Mouse (Mus musculus) forebrain, embryonic 12.5 days (tissue): Measurements from ENCODE around the gene Vapb. TPM values are rescaled to one million over a fixed set of nuclear protein-coding genes. Genes with fewer than 3 reads are reported as not detected.
A peak's percentile ranks its signal among the peaks of the same experiment; 100 is the strongest.

Experiments
- ATAC-seq: fragments of 200-750 bp; cut with Nextera tagmentation; 2 replicates; pipeline ENCODE4 v1.8.0; 2017; ENCODE audit warnings: moderate TSS enrichment; ENCODE audit not compliant: low FRiP score
- H3K27ac ChIP-seq: fragments of 300-500 bp; sonication (generic); 2 replicates; pipeline ENCODE4 v1.5.1; 2016; ENCODE audit warnings: mild to moderate bottlenecking
- H3K27me3 ChIP-seq: fragments of 300-500 bp; sonication (generic); 2 replicates; pipeline ENCODE4 v1.6.1; 2016; ENCODE audit warnings: mild to moderate bottlenecking
- H3K36me3 ChIP-seq: fragments of 300-500 bp; sonication (generic); replicated peaks from 2 replicates; pipeline ENCODE4 v1.6.1; 2016; ENCODE audit warnings: mild to moderate bottlenecking
- H3K4me1 ChIP-seq: fragments of 300-500 bp; sonication (generic); 2 replicates; pipeline ENCODE4 v1.6.1; 2016
- H3K4me2 ChIP-seq: fragments of 300-500 bp; sonication (generic); 2 replicates; pipeline ENCODE4 v1.6.1; 2016; ENCODE audit warnings: mild to moderate bottlenecking, moderate library complexity
- H3K4me3 ChIP-seq: fragments of 300-500 bp; sonication (generic); replicated peaks from 2 replicates; pipeline ENCODE4 v1.5.1; 2016; ENCODE audit warnings: mild to moderate bottlenecking
- H3K9ac ChIP-seq: fragments of 300-500 bp; sonication (generic); 2 replicates; pipeline ENCODE4 v1.6.1; 2016; ENCODE audit warnings: mild to moderate bottlenecking
- H3K9me3 ChIP-seq: fragments of 300-500 bp; sonication (generic); 2 replicates; pipeline ENCODE4 v1.6.1; 2016
- WGBS: fragments of 180-500 bp; shearing (Covaris S2); methylation state at CpG from one replicate; pipeline ENCODE4 v1.1.7; 2016; 5-methylcytosine and 5-hydroxymethylcytosine counted together
- polyA plus RNA-seq: library from polyadenylated mRNA; unstranded; fragments of >200 nt; fragmentation: Nextera tagmentation; extraction: Ambion mirVana; gene quantifications from 2 replicates; pipeline ENCODE4 v1.2.1, GENCODE M21; 2016

Vapb gene
- polyA plus RNA-seq, 1 experiment from 2014 or later = 11.0 TPM

DNA sequence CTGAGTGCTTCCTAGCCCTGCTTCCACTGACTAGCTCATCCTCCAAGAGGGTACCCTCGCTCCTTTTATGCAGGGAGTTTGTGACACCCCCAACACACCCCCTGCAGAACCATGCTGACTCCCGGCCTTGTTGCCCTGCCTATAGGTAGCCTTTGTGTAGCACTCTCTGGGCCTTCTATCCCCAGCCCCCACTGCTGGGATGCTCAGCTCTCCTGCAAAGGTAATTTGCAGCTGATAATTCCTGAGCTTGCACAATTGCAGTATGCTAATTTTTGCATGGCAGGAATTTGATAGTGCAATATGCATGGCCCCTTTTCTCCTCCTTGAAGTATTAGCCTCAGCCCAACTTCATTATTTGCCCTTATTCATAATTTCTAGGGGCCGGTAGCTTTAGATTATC, 38.2 kb downstream of the Vapb start:
- H3K9ac ChIP-seq = no peak overlapping the region

DNA sequence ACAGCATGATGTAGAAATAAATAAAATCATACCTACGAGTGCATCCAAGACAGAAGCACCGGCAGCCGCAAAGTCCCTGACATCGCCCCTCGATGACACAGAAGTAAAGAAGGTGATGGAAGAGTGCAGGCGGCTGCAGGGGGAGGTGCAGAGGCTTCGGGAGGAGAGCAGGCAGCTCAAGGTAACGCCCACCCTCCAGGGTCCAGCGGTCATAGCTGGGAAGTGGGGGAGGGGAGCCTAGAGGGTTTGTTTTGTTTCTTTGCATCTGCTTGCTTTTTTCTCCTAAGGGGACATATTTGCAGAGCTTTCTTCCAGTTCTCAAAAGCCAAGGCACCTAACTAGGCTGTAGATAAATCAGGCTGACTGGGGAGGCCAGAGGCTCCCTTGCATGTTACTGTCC, 38.8 kb downstream of the Vapb start:
- 4% methylated on average over 9 of the region's 9 CpGs for WGBS
- Histone ChIP-seq H3K27ac (peak overlapping the region; percentile 83), H3K4me1 (peaks cover 61% of the 10 kb centered on the region), H3K9me3 (no peaks in the 10 kb centered on the region), H3K4me3 (no peak overlapping the region), H3K4me2 (peak overlapping the region; percentile 15; the same call in 1 of the 2 replicates), H3K36me3 (peaks cover 31% of the 10 kb centered on the region), H3K9ac (no peak overlapping the region), H3K27me3 (no peaks in the 10 kb centered on the region)
- ATAC-seq = peak; percentile 47; the same call in 1 of the 2 replicates

More for the DNA sequence above, 38.2 kb downstream of the Vapb start:
- Histone ChIP-seq H3K4me3 (no peak overlapping the region), H3K4me1 (peaks cover 65% of the 10 kb centered on the region), H3K4me2 (no peak overlapping the region), H3K27me3 (no peaks in the 10 kb centered on the region), H3K27ac (peak overlapping the region; percentile 83), H3K36me3 (peaks cover 31% of the 10 kb centered on the region), H3K9me3 (no peaks in the 10 kb centered on the region)
- 24% methylated on average over 3 of the region's 3 CpGs for WGBS
- 0 out of 2 replicates have a peak, but pooled peaks have one; percentile 22 for ATAC-seq

DNA sequence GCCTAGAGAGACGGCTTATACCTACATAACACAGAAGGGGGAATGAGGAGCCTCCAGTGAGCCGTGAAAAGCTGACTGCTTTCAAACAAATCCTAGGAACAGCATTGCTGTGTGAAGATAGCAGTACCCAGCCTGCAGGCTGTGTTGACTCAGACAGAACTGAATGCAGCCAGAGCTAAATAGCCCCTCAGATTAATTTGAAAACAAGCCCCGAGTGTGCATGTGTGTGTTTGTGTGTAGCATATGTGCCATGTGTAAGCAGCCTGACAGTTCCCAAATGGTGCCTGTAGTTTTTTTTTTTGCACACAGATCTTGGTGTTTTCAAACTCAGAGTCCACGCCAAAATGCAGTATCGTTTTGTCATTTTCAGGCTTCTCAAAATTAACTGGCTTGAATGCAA, 43.6 kb downstream of the Vapb start:
- no peak for ATAC-seq
- H3K4me1 ChIP-seq = peaks cover 20% of the 10 kb centered on the region

DNA sequence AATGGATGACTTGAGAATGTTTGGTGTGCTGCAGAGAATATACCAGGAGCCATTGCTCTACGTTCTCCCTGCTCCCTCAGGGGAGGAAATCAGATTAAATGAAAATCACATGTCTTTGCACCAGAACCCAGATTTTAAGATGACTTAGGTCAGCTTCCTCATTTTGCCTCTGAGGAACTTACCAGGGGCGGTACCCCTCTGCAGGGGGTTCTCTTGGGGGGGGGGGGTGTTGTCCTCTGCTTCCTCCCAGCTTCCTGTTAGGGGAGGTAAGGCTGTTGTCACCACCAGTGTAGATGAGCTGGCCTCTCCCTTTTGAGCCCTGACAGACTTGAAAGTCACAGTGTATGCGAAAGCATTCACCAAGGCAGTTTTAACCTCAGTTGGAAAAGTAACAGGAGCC, 47.1 kb downstream of the Vapb start:
- Histone ChIP-seq H3K4me2 (no peak overlapping the region), H3K27me3 (no peaks in the 10 kb centered on the region), H3K9me3 (no peaks in the 10 kb centered on the region), H3K27ac (no peak overlapping the region), H3K4me3 (no peak overlapping the region), H3K36me3 (peaks cover 29% of the 10 kb centered on the region), H3K9ac (no peak overlapping the region), H3K4me1 (peaks cover 11% of the 10 kb centered on the region)
- ATAC-seq = no peak
- WGBS = 81% methylated on average over 3 of the region's 3 CpGs

More for the DNA sequence above, 43.6 kb downstream of the Vapb start:
- peaks cover 51% of the 10 kb centered on the region for H3K36me3 ChIP-seq
- H3K27ac ChIP-seq = peak overlapping the region; percentile 46; the same call in 1 of the 2 replicates
- no peaks in the 10 kb centered on the region for H3K9me3 ChIP-seq
- no peak overlapping the region for H3K9ac ChIP-seq
- 73% methylated on average over 5 of the region's 5 CpGs for WGBS
- H3K27me3 ChIP-seq = no peaks in the 10 kb centered on the region
- H3K4me3 ChIP-seq = no peak overlapping the region
- no peak overlapping the region for H3K4me2 ChIP-seq

DNA sequence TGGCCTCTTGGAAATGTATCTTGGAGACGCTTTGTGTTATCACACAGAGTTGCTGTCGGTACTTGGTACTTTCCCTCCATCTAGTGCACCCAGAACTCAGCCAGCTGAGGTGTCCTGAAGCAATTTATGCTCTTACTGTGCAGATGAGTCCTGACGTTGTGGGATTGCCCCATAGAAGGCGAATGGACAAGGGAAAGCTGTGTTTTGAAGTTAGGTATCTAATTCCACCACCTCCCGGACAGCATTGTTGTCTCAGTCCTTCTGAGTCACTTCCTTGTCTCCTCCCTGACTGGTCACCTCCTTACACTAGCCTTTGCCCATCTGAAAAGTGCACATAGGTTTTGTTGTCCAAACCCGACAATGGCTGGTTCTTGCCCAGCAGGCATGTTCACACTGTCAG, 47.6 kb downstream of the Vapb start:
- ATAC-seq = no peak
- H3K9me3 ChIP-seq = no peaks in the 10 kb centered on the region
- 82% methylated on average over 6 of the region's 6 CpGs for WGBS

DNA sequence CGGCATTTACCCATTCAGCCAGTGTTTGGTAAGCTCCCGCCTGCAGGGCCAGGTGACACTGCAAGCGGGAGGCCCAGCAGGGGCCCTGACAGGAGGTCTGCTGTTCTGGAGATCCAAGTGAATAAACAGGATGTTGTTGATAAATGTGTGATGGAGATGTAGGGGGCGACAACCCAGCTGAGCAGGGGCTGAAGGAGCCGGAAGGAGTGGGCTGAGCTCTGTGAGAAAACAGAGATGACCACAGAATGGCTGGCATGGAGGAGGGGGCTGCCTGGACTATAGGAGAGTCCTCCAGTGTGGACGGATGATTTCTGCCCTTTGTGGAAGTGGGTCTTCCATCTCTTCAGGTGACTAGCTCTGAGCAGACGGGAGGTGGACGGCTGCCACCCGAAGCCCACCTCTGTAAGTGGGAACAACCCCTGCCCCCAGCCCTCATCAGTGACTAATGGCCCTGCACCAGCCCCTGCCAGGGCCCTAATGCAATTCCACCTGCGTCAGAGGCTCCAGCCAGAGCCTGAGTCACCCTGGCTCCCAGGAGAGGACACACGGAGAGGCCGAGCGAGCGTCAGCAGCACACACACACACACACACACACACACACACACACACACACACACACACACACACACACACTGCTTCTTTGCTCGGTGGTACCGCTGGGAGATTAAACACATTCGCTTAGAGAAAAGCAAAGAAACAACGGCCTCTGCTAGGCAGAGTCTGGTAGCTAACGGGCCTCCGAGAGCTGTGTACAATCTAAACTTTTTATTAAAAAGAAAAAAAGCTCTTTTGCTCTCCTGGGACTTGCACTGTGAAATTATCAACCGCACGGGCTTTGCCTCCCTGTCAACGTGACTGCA, 52.9 kb downstream of the Vapb start:
- no peak overlapping the region for H3K4me3 ChIP-seq
- peak overlapping the region; percentile 45 for H3K9ac ChIP-seq
- peak; percentile 78 for ATAC-seq
- H3K27ac ChIP-seq = peak overlapping the region; percentile 47
- WGBS = 18% methylated on average over 22 of the region's 23 CpGs
- H3K4me2 ChIP-seq = peak overlapping the region; percentile 38
- no peaks in the 10 kb centered on the region for H3K36me3 ChIP-seq
- peaks cover 43% of the 10 kb centered on the region for H3K4me1 ChIP-seq
- no peaks in the 10 kb centered on the region for H3K27me3 ChIP-seq
- no peaks in the 10 kb centered on the region for H3K9me3 ChIP-seq

More for the DNA sequence above, 47.6 kb downstream of the Vapb start:
- H3K27me3 ChIP-seq = no peaks in the 10 kb centered on the region
- H3K4me2 ChIP-seq = no peak overlapping the region
- H3K4me1 ChIP-seq = peaks cover 11% of the 10 kb centered on the region
- H3K4me3 ChIP-seq = no peak overlapping the region
- no peak overlapping the region for H3K27ac ChIP-seq
- H3K9ac ChIP-seq = no peak overlapping the region
- peaks cover 28% of the 10 kb centered on the region for H3K36me3 ChIP-seq

DNA sequence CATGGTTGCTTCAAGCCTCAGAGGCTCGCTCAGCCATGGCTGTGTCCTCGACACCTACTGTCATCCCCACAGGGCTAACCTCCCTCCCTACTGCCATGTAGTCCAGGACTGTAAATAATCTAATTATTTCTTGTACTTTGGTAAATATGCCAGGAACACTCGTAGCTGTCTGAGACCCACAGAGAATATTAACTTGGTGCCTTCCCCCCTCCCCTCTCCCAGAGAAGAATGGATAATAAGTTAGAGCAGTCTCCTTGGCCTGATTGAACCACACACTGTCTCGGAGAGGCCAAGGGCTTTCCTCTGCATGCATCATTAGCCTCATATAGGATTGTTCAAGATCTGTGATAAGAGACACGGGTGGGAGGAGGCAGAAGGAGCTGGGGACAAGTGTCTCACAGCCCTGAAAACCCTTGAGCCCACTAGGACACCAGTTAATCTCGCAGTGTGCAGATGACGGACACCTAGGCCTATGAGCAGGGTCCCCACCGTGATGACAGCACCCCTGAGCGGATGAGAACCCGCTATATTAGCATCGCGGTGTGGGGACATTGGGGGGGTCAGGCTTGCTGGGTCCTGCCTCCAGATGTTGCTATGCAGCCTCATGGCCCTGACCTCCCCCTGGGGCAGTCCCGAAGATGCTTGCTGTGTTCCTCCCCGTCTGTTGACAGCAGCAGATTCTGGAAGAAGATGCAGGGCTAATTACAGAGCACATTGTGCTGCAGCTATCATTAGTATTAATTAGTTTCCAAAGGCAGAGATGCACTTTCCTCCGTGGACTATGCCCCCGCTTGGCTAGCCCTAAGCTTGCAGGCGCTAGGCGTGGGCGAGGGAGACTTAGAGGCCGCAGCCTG, 54.8 kb downstream of the Vapb start:
- H3K36me3 ChIP-seq = no peaks in the 10 kb centered on the region
- WGBS = 60% methylated on average over 20 of the region's 20 CpGs
- peaks cover 46% of the 10 kb centered on the region for H3K4me1 ChIP-seq
- no peak overlapping the region for H3K9ac ChIP-seq
- no peaks in the 10 kb centered on the region for H3K9me3 ChIP-seq
- H3K4me3 ChIP-seq = no peak overlapping the region
- no peaks in the 10 kb centered on the region for H3K27me3 ChIP-seq
- peak overlapping the region; percentile 10; the same call in 1 of the 2 replicates for H3K27ac ChIP-seq
- no peak overlapping the region for H3K4me2 ChIP-seq
- ATAC-seq = peak; percentile 37; the same call in 1 of the 2 replicates

DNA sequence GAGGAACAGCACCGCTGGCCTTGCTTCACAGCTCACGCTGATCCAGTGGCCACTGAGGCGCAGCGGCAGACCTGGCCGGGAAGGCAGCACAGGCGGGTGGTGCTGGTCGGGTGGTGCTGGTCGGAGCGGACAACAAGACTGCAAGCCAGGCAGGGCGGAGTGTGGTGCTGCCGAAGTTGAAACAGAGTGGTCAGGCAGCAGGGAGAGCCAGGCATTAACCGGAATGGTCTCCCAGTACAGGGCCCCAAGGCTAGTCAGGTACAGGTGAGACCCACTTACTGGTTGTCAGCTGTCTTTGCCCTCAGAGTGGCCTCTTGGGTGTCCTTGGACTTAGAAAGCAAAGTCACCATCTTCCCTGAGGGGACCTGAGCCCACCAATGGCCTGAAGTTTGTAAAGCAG, 56.7 kb downstream of the Vapb start:
- Histone ChIP-seq H3K27me3 (no peaks in the 10 kb centered on the region), H3K9me3 (no peaks in the 10 kb centered on the region), H3K4me1 (peaks cover 46% of the 10 kb centered on the region), H3K36me3 (no peaks in the 10 kb centered on the region), H3K4me2 (no peak overlapping the region), H3K27ac (no peak overlapping the region), H3K4me3 (no peak overlapping the region), H3K9ac (no peak overlapping the region)
- WGBS = 91% methylated on average over 12 of the region's 12 CpGs
- no peak for ATAC-seq

DNA sequence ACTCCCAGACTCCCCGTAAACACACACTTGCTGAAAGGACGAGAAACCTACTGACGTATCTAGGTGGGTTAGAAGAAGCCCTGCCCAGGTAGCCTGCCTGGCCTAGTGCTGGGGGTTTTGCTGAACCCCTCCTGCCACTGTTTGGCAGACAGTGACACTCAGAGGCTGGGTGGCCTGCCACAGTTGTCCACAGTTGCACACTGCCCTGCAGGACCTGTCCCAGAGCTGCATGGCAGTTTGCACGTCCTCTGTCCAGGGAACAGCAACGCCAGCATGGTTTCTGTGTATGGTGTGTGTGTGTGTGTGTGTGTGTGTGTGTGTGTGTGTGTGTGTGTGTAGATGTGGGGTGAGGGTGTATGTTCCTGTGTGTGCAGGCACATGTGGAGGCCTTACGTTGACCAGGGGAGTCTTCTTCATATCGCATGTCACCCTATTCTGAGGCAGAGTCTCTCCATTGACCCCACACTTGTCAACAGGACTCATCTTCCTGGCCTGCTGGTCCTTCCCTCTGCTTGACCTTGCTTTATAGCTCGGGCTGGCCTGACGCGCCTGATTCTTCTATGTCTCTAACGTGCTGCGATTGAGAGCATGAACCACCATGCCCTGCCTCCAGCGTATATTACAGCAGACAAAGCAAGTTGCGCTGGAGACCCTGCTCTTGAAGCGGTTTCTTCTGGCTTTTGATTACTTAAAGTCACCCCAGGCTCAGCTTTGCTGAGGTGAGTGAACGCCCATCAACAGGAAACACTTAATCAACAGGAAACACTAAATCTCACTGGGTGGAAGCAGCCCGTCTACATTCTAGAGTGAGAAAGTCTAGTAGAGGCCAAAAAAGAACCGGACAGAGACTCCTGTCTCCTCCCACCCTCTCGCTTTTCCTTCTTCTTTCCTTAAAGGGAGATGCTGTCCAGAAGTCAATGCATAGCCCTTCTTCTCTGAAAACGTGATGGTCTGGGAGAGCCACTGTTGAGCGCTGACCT, 57.5 kb downstream of the Vapb start:
- H3K27me3 ChIP-seq = no peaks in the 10 kb centered on the region
- no peaks in the 10 kb centered on the region for H3K9me3 ChIP-seq
- H3K4me1 ChIP-seq = peaks cover 41% of the 10 kb centered on the region
- H3K9ac ChIP-seq = no peak overlapping the region
- no peaks in the 10 kb centered on the region for H3K36me3 ChIP-seq
- no peak overlapping the region for H3K4me3 ChIP-seq
- WGBS = 90% methylated on average over 21 of the region's 21 CpGs
- ATAC-seq = no peak
- H3K4me2 ChIP-seq = no peak overlapping the region
- H3K27ac ChIP-seq = no peak overlapping the region

DNA sequence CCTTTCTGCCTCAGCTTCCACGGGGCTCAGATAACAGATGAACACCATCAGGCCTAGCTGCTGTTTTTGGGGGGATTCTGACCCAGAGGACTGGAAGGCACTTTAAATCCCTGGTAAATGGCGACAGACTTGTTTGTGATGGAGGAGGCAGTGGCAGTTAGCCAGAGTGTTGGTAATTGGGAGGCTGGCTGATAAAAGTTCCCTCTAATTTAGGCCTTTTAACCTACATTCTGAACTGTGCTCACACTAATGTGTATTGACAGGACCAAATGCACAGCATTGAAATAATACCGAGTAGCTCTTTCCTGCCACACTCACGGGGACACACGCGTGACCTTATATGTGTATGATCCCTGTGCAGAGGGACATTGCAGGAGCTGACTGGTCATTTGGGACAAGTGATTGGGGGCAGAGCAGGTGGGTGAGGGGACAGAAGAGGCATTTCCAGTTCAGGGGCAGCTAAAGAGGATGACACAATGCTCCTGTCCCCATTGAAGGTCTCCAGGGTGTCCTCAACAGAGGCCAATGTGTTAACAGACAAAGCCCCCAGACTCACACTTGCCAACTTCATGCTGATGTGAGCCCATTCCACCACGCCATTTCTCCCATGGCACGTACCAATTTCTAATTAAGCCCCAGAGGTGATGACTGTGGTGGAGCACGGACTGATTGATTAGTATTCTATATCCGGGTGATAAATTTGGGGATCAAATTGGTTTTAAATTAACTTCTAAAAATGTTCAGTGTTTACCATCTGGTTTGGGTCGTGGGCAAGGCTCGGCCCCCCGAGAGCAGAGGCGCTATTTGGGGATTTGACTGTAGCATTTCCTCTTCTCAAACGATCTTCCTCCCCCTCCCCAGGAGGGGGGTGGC, 58.7 kb downstream of the Vapb start:
- Histone ChIP-seq H3K9ac (no peak overlapping the region), H3K36me3 (no peaks in the 10 kb centered on the region), H3K4me2 (no peak overlapping the region), H3K27ac (no peak overlapping the region), H3K27me3 (no peaks in the 10 kb centered on the region), H3K4me1 (peaks cover 28% of the 10 kb centered on the region), H3K9me3 (no peaks in the 10 kb centered on the region), H3K4me3 (no peak overlapping the region)
- no peak for ATAC-seq
- 80% methylated on average over 15 of the region's 15 CpGs for WGBS

DNA sequence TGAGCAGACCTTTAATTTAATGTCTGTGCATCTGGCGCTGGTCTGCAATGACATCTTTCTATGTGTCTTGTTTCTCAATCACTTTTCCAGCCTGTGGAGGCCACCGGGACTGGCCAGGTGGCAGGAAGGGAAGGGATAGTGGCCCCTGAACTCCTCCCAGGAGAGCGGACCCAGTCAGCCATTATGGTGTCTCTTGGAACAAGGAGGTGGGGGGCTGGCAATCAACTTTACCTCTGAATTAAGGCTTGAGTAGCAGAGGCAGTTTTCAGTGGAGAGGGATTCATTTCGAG, 59.3 kb downstream of the Vapb start:
- peaks cover 23% of the 10 kb centered on the region for H3K4me1 ChIP-seq
- H3K36me3 ChIP-seq = no peaks in the 10 kb centered on the region
- ATAC-seq = no peak
- no peak overlapping the region for H3K27ac ChIP-seq
- H3K9ac ChIP-seq = no peak overlapping the region
- no peak overlapping the region for H3K4me3 ChIP-seq
- no peaks in the 10 kb centered on the region for H3K9me3 ChIP-seq
- WGBS = 87% methylated on average over 4 of the region's 4 CpGs
- H3K4me2 ChIP-seq = no peak overlapping the region
- no peaks in the 10 kb centered on the region for H3K27me3 ChIP-seq
